Mouse (Mus musculus): ENCODE measurements around the gene Greb1.

DNA sequence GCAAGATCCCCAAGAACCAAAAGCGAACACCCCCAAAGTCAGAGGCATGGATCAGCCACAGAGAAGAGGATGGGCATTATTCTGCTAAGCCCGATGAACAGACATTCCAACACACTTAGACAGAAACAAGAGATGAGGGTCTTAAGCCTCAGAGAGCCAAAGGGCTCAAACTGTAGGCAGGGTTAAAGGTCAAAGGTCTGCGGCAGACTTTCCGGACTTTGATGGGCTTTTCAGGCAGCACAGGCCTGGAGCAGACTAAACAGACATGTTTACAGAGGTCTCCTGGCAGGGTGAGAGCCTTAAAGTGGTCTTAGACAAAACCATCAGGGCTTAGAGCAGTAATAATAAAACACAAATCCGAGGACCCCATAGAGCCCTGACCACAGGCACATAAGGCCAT is 63.4 kb downstream of the Greb1 start:
- TF ChIP-seq CTCF (IDR thresholded peaks at IDR 0.05; ENCODE audit: extremely low read depth, insufficient read depth, insufficient read length, insufficient replicate concordance) (no peak), POLR2A (IDR thresholded peaks at IDR 0.05; ENCODE audit: low read depth, low read length) (no peak)

Measured in spleen, adult 2 months (tissue).